Mouse (Mus musculus): ENCODE results near the gene Vps35. TPM values are rescaled to one million over a fixed set of nuclear protein-coding genes. Genes with fewer than 3 reads are reported as not detected.

Vps35 gene
- polyA plus RNA-seq (2016; fragmentation: Nextera tagmentation; extraction: Ambion mirVana): 128 and 137 TPM in 2 replicates

GRCm38 (mm10) chr8:85299434-85300077 is at the start of gene Vps35, which contains the start of gene Orc6:
TSS of gene Vps35 (minus strand) at chr8:85299802.
TSS of gene Orc6 (plus strand) at chr8:85299632.
- Histone ChIP-seq H3K27ac (peak within 1 kb of the TSS; percentile 94), H3K4me3 (peak within 1 kb of the TSS; percentile 90), H3K4me1 (peaks cover 22% of the 10 kb centered on the region), H3K36me3 (peaks cover 37% of the 10 kb centered on the region), H3K27me3 (ENCODE audit: low read depth, poor library complexity, severe bottlenecking) (no peaks in the 10 kb centered on the region), H3K9me3 (replicated peaks) (no peaks in the 10 kb centered on the region)
- DNase-seq (ENCODE audit: low spot score): peak; percentile 96
- WGBS: under 1% methylated on average over 62 of the region's 63 CpGs

DNA sequence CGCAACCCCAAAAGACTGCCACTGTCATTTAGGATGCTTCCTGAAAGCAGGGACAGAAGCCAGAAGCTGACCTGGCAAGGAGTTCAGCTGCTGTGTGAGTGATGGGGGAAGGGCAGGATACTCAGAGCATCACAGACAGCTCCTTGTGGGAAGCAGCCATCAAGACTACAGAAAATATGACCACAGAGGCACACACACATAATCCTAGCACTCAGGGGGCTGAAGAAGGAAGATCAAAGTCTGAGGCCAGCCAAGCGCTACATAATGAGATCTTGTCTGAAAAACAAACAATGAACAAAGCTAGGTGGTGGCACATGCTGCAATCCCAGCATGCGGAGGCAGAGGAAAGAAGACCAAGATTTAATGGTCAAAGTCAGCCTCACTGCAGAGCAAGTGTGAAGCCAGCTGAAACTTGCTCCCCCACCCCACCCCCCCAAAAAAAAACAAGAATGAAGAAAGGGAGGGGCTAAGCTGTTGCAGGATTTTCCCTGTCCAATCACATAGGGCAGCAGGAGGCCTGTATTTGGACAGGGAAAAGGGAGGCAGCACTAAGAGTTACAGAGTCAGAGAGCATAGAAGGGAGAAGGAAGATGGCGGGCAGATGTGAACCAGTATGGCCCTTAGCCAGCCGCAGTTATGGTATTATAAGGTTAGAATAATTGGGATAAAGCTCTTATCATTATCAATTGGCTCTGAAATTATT is 40.4 kb upstream of the Vps35 start:
- peaks cover 12% of the 10 kb centered on the region for H3K4me1 ChIP-seq

GRCm38 (mm10) chr8:85337681-85338080 is 38.1 kb upstream of the Vps35 start:
- Histone ChIP-seq H3K4me1 (peaks cover 12% of the 10 kb centered on the region), H3K9me3 (replicated peaks) (no peaks in the 10 kb centered on the region), H3K27me3 (ENCODE audit: low read depth, poor library complexity, severe bottlenecking) (no peaks in the 10 kb centered on the region), H3K27ac (no peak overlapping the region), H3K36me3 (no peaks in the 10 kb centered on the region), H3K4me3 (no peak overlapping the region)
- DNase-seq (ENCODE audit: low spot score): no peak
- WGBS: 74% methylated on average over 4 of the region's 4 CpGs

More for the DNA sequence above, 40.4 kb upstream of the Vps35 start:
- DNase-seq (ENCODE audit: low spot score): no peak
- WGBS: 74% methylated on average over 5 of the region's 5 CpGs
- Histone ChIP-seq H3K27me3 (ENCODE audit: low read depth, poor library complexity, severe bottlenecking) (no peaks in the 10 kb centered on the region), H3K4me3 (no peak overlapping the region), H3K36me3 (no peaks in the 10 kb centered on the region), H3K9me3 (replicated peaks) (no peaks in the 10 kb centered on the region), H3K27ac (no peak overlapping the region)

DNA sequence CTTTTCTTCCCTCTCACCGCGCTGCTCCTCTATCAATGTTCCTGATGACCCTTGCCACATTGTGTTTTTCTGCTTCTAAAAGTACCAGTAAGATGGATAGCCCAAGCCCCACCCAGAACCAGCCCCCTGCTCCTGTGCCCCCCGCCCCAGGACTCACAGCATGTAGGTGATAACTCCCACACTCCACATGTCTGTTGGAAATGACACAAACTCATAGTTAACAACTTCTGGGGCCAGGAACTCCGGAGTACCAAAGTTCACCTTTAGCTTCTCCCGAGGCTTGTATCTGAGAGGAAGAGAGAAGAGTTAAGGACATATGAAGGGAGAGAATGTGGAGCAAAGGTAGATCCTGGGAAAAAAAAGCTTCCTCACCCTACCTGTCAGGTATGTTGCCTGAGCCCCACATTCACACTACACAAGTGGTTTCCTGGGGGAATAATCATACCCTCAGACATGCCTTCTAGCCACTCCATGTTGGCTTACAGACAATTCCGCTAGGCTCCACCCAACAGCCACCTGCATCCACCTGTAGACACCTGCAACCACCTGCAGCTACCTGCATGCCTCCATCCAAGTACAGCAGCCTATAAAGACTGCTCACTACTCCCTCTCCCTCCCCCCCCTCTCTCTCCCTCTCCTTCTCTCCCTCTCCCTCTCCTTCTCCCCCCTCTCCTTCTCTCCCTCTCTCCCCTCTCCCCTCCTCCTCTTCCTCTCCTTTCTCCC is 36.8 kb upstream of the Vps35 start:
- 73% methylated on average over 6 of the region's 6 CpGs for WGBS
- H3K27me3 ChIP-seq (ENCODE audit: low read depth, poor library complexity, severe bottlenecking): no peaks in the 10 kb centered on the region
- no peak overlapping the region for H3K27ac ChIP-seq
- no peak for DNase-seq (ENCODE audit: low spot score)
- H3K36me3 ChIP-seq: no peaks in the 10 kb centered on the region
- peaks cover 12% of the 10 kb centered on the region for H3K4me1 ChIP-seq
- H3K4me3 ChIP-seq: no peak overlapping the region
- H3K9me3 ChIP-seq (replicated peaks): no peaks in the 10 kb centered on the region

DNA sequence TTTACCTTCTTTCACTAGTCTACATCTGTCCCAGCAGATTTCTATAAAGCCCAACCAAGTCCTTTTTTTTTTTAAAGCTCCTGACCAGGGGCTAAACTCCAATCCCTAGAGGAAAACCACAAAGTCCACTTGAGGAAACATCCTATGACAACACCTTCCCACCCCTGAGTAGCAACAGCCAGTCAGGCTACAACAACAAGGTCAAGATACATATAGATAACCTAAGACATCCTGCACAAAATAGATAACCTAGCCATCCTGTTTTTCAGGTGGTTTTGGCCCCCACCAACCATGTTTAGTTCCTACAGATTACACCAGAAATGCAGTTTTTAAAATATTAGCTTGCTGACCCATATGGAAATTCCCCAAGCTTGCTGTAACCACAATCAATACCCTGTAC is 35.5 kb upstream of the Vps35 start:
- no peaks in the 10 kb centered on the region for H3K36me3 ChIP-seq
- H3K4me3 ChIP-seq: no peak overlapping the region
- H3K9me3 ChIP-seq (replicated peaks): no peaks in the 10 kb centered on the region
- DNase-seq (ENCODE audit: low spot score): no peak
- H3K4me1 ChIP-seq: peaks cover 12% of the 10 kb centered on the region
- H3K27me3 ChIP-seq (ENCODE audit: low read depth, poor library complexity, severe bottlenecking): no peaks in the 10 kb centered on the region
- no peak overlapping the region for H3K27ac ChIP-seq

- Histone ChIP-seq H3K27ac (no peak overlapping the region), H3K36me3 (no peaks in the 10 kb centered on the region), H3K4me3 (no peak overlapping the region), H3K27me3 (ENCODE audit: low read depth, poor library complexity, severe bottlenecking) (no peaks in the 10 kb centered on the region), H3K9me3 (replicated peaks) (no peaks in the 10 kb centered on the region), H3K4me1 (no peaks in the 10 kb centered on the region)
- WGBS: 73% methylated on average over 1 of the region's 1 CpGs
- no peak for DNase-seq (ENCODE audit: low spot score)
These were observed 29.9 kb upstream of the Vps35 start for GRCm38 (mm10) chr8:85329506-85329905.

GRCm38 (mm10) chr8:85327036-85327435 is 27.4 kb upstream of the Vps35 start:
- Histone ChIP-seq H3K9me3 (replicated peaks) (no peaks in the 10 kb centered on the region), H3K27me3 (ENCODE audit: low read depth, poor library complexity, severe bottlenecking) (no peaks in the 10 kb centered on the region), H3K4me1 (no peaks in the 10 kb centered on the region), H3K4me3 (no peak overlapping the region), H3K27ac (no peak overlapping the region), H3K36me3 (no peaks in the 10 kb centered on the region)
- 83% methylated on average over 9 of the region's 9 CpGs for WGBS
- no peak for DNase-seq (ENCODE audit: low spot score)

DNA sequence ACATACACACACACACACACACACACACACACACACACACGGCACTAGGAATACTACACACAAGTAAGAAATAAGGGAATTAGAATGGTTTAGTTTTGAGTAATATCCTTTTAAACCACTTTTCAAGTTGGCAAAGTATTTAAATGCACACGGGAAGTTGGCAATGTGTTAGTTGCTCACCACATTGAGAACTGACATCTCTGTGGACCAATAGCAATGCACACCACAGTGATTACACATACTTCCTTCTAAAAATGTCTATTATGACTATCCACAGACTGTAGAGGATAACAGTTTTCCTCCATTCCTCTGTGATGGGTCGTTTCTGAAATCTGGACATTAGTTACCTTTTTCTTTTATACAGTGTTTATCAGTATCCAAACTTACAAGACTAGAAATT is 23.5 kb upstream of the Vps35 start:
- H3K36me3 ChIP-seq: no peaks in the 10 kb centered on the region
- DNase-seq (ENCODE audit: low spot score): no peak
- H3K27ac ChIP-seq: no peak overlapping the region
- H3K9me3 ChIP-seq (replicated peaks): no peaks in the 10 kb centered on the region
- no peaks in the 10 kb centered on the region for H3K4me1 ChIP-seq
- WGBS: 87% methylated on average over 3 of the region's 3 CpGs
- H3K27me3 ChIP-seq (ENCODE audit: low read depth, poor library complexity, severe bottlenecking): no peaks in the 10 kb centered on the region
- no peak overlapping the region for H3K4me3 ChIP-seq

DNA sequence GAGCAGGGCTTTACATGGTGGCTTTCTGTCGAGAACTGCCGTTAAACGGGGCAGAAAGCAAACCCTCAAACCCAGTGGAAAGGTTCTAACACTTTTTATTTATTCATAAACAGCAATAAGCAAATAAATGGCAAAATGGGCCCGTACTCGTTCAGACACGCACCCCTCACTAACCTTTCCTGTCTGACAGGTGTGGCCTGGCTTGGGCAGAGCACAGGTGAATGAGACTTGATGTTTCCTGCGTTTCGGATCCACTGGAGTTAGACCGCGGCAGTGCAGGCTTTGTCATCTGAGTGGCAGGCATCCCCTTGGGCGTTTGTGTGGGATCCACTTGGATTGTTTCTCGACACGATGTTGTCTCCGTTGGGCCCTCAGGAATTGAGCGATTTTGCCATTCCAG is 22.4 kb upstream of the Vps35 start:
- Histone ChIP-seq H3K27ac (no peak overlapping the region), H3K36me3 (no peaks in the 10 kb centered on the region), H3K9me3 (replicated peaks) (no peaks in the 10 kb centered on the region), H3K27me3 (ENCODE audit: low read depth, poor library complexity, severe bottlenecking) (no peaks in the 10 kb centered on the region), H3K4me1 (no peaks in the 10 kb centered on the region), H3K4me3 (no peak overlapping the region)
- WGBS: 85% methylated on average over 15 of the region's 15 CpGs
- no peak for DNase-seq (ENCODE audit: low spot score)

- no peaks in the 10 kb centered on the region for H3K27me3 ChIP-seq (ENCODE audit: low read depth, poor library complexity, severe bottlenecking)
- no peak overlapping the region for H3K4me3 ChIP-seq
- H3K9me3 ChIP-seq (replicated peaks): no peaks in the 10 kb centered on the region
- H3K27ac ChIP-seq: no peak overlapping the region
- H3K4me1 ChIP-seq: no peaks in the 10 kb centered on the region
- DNase-seq (ENCODE audit: low spot score): no peak
- no peaks in the 10 kb centered on the region for H3K36me3 ChIP-seq
- WGBS: 90% methylated on average over 4 of the region's 4 CpGs
These were observed 18.9 kb upstream of the Vps35 start for GRCm38 (mm10) chr8:85318534-85318933.

- DNase-seq (ENCODE audit: low spot score): no peak
- no peaks in the 10 kb centered on the region for H3K4me1 ChIP-seq
- H3K9me3 ChIP-seq (replicated peaks): no peaks in the 10 kb centered on the region
- WGBS: 85% methylated on average over 3 of the region's 3 CpGs
- H3K27me3 ChIP-seq (ENCODE audit: low read depth, poor library complexity, severe bottlenecking): no peaks in the 10 kb centered on the region
- no peak overlapping the region for H3K4me3 ChIP-seq
- peaks cover 20% of the 10 kb centered on the region for H3K36me3 ChIP-seq
- no peak overlapping the region for H3K27ac ChIP-seq
These were observed 13.4 kb upstream of the Vps35 start for GRCm38 (mm10) chr8:85313036-85313435.

DNA sequence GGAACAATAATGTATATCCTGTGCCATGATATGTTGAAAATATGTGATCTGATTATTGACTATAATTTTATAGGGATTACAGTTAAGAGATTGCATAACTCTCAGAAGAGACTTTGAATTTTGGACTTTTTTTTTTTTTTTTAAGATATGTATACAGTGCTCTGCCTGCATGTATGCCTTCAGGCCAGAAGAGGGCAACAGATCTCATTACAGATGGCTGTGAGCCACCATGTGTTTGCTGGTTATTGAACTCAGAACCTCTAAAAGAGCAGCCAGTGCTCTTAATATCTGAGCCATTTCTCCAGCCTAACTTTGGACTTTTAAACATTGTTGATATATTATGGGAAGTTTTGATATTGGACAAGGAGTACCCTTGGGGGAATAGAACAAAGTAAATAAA is 12.1 kb upstream of the Vps35 start:
- DNase-seq (ENCODE audit: low spot score): no peak
- no peak overlapping the region for H3K27ac ChIP-seq

DNA sequence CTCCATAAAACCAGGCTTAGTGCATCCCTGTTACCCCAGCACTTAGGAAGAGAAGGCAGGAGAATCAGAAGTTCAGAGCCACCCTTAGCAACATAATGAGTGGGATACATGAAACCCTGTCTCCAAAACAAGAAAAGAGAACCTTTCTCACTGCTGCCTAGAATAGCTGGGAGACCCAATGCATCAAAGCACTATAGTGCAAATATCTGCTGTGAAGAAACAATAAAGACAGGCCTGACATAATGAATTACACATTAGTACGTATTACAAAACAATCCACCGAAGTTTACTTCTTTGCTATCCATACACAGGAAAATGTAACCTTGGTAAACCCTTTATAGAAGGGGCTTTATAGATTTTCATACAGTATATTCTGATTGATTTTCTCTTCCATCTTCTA is 9.0 kb upstream of the Vps35 start:
- Histone ChIP-seq H3K9me3 (replicated peaks) (no peaks in the 10 kb centered on the region), H3K27me3 (ENCODE audit: low read depth, poor library complexity, severe bottlenecking) (no peaks in the 10 kb centered on the region), H3K4me1 (no peaks in the 10 kb centered on the region), H3K36me3 (peaks cover 63% of the 10 kb centered on the region), H3K4me3 (no peak overlapping the region), H3K27ac (no peak overlapping the region)
- DNase-seq (ENCODE audit: low spot score): no peak
- 93% methylated on average over 2 of the region's 2 CpGs for WGBS

More for the DNA sequence above, 12.1 kb upstream of the Vps35 start:
- Histone ChIP-seq H3K9me3 (replicated peaks) (no peaks in the 10 kb centered on the region), H3K36me3 (peaks cover 32% of the 10 kb centered on the region), H3K4me1 (no peaks in the 10 kb centered on the region), H3K4me3 (no peak overlapping the region), H3K27me3 (ENCODE audit: low read depth, poor library complexity, severe bottlenecking) (no peaks in the 10 kb centered on the region)
